Mouse (Mus musculus): ENCODE results near the gene Mmp11. TPM values are rescaled to one million over a fixed set of nuclear protein-coding genes. Genes with fewer than 3 reads are reported as not detected.

The Mmp11 gene
- polyA plus RNA-seq (2012; rRNA removed), result 36.9 and 51.5 TPM in 2 replicates

DNA sequence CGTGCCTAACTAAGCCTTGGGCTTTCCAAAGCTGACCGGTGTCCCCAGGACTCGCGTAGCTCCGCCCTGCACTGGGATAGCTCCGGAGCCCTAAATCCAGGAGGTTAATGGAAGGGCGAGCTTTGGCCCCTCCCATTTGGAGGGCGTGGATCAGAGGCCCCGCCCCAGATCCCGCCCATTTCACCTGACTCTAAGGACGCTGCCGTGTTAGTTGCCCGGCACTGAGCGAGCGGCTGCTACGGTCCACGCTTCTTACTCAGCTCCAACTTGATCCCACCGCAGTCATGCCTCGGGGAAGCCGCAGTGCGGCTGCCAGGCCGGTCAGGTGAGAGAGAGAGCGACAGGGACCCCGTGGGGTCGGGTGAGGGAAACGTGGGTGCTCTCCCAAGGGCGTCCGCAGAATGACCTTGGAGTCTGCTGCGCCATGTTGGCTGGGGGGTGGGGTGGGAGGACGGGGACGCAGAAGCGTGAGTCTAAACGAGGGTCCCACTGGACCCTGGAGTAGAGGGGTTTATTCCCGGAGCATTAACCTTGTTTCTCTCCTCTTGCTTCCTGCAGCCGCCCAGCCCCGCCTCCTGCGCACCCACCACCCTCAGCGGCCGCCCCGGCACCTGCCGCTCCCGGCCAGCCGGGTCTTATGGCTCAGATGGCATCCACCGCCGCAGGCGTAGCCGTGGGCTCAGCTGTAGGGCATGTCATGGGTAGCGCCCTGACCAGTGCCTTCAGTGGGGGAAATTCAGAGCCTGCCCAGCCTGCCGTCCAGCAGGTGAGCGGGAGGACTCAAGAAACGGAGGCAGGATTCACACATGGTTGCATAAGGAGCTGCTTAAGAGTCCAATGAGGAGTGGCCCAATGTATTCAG is at the start of gene Mmp11:
Mmp11 (minus strand) TSS at position 817 of the 862 bp plus-strand sequence.

DNA sequence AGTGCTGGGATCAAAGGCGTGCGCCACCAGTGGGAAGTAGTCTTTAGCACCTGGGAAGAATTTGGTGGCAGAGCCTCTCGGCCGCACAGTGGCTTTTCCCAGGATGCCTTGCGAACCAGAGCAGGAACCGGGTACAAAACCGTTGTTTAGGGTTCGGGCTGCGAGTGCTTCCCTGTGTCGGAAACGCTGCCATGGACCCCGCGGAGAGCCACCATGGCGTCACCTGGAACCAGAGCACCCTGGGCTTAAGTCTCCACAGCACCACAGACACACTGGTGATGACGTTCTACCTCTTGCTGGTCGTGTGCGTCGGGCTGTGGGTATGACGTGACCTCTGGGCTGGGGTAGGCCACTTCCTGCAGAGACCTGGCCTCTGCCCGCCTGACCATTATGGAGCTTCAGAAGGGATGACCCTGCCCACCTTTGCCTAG is 18.1 kb upstream of the Mmp11 start, which contains the start of gene Gm5134:
Gm5134 (plus strand) TSS at position 134 of the 431 bp plus-strand sequence.

DNA sequence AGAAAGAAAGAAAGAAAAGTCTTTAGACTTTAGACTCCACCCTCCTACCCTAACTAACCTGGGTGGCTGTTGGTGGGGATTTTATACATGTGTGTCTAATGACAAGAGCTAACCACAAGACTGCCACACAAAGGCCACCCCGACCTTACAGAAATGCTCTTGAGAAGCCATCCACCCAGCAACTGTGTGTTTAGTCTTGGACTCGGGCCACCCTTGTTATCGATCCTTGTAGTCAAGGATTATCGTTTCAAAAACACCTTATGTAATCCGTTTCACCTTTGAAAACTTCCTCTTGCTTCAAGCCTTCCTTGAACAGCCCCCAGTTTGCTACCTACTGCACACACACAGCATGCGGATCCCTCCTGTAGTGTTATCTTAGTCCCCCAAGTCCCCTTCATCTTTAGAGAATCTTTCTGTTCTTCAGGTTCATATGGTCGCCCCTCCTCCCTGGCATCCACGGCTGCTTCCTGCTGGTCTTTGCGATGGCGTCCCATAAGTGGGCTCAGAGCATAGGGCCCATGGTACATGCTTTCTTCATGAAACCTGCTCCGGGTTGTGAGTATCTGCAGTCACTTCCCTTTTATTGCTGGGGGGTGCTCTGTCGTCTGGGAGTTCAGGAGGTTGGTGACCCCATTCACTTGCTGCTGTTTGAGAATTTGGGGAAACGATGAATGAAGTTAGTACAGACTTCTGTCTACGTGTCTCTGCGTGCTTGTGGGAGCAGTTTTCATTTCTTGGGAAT is 6.6 kb upstream of the Mmp11 start, which contains the start of gene Vpreb3:
Vpreb3 (plus strand) TSS at position 322 of the 742 bp plus-strand sequence.

GRCm38 (mm10) chr10:75940520-75940919 is 4.2 kb upstream of the Mmp11 start, which contains the start of gene Gm867:
TSS of gene Gm867 (minus strand) at chr10:75940672.

DNA sequence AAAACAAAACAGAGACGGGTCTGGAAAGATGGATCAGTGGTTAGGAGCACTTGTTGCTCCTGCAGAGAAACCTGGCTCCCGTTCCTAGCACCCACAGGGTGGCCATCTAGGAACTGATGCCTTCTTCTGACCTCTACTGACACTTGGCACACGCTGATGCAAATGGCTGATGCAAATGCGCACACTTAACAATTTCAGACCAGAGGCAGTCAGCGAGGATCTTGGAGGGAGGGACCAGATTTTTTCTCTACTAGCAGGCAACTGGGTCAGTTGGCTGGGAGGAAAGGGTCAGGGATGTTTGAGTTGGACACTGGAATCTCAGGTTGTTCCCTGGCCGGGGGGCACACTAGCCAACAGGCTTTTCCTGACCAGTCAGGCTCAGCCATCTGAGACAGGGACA is 3.4 kb downstream of the Mmp11 start, which contains the start of gene Chchd10:
Chchd10 (plus strand) TSS at position 240 of the 400 bp plus-strand sequence.

GRCm38 (mm10) chr10:75921026-75921725 is 15.1 kb downstream of the Mmp11 start, which contains the start of gene Smarcb1:
TSS of gene Smarcb1 (minus strand) at chr10:75921617.

GRCm38 (mm10) chr10:75893089-75893750 is 43.1 kb downstream of the Mmp11 start, which contains the start of gene Derl3:
TSS of gene Derl3 (plus strand) at chr10:75893413.

Other genes with a start within 250 kb of the Mmp11 start
- gene Cabin1, start 172.2 kb downstream of the Mmp11 start, polyA plus RNA-seq (2012; rRNA removed), result 35.0 and 37.3 TPM in 2 replicates
- gene Ddt, start 163.1 kb downstream of the Mmp11 start, polyA plus RNA-seq (2012; rRNA removed), result 54.7 and 59.6 TPM in 2 replicates
- not detected in 2 replicates for gene Gm20441, start 155.5 kb downstream of the Mmp11 start, polyA plus RNA-seq (2012; rRNA removed)
- 1.3 and 2.3 TPM in 2 replicates for gene Gstt3, start 155.1 kb downstream of the Mmp11 start, polyA plus RNA-seq (2012; rRNA removed)
- gene Gstt1, start 137.9 kb downstream of the Mmp11 start, polyA plus RNA-seq (2012; rRNA removed), result 6.6 and 8.6 TPM in 2 replicates
- not detected in 2 replicates for gene Gstt4, start 114.0 kb downstream of the Mmp11 start, polyA plus RNA-seq (2012; rRNA removed)
- gene Gstt2, start 99.1 kb downstream of the Mmp11 start, polyA plus RNA-seq (2012; rRNA removed), result 11.9 and 12.5 TPM in 2 replicates
- gene Mif, start 76.3 kb downstream of the Mmp11 start, polyA plus RNA-seq (2012; rRNA removed), result 736 and 1,827 TPM in 2 replicates
- gene Derl3, start 43.1 kb downstream of the Mmp11 start, polyA plus RNA-seq (2012; rRNA removed), result 2.4 and 3.3 TPM in 2 replicates
- gene Smarcb1, start 14.9 kb downstream of the Mmp11 start, polyA plus RNA-seq (2012; rRNA removed), result 136 TPM in 2 replicates
- 14.2 and 18.3 TPM in 2 replicates for gene Chchd10, start 3.4 kb downstream of the Mmp11 start, polyA plus RNA-seq (2012; rRNA removed)
- gene Gm867, start 4.2 kb upstream of the Mmp11 start, polyA plus RNA-seq (2012; rRNA removed), result 0.59 and 1.6 TPM in 2 replicates
- not detected in 2 replicates for gene Vpreb3, start 6.6 kb upstream of the Mmp11 start, polyA plus RNA-seq (2012; rRNA removed)
- 0.05 and 0.11 TPM in 2 replicates for gene Gm5134, start 18.0 kb upstream of the Mmp11 start, polyA plus RNA-seq (2012; rRNA removed)
- 17.7 and 20.8 TPM in 2 replicates for gene Zfp280b, start 96.2 kb upstream of the Mmp11 start, polyA plus RNA-seq (2012; rRNA removed)
- gene Slc5a4b, start 174.5 kb upstream of the Mmp11 start, polyA plus RNA-seq (2012; rRNA removed), result not detected in 2 replicates
- 0.02 and 0.04 TPM in 2 replicates for gene Slc5a4a, start 211.0 kb upstream of the Mmp11 start, polyA plus RNA-seq (2012; rRNA removed)